Mouse (Mus musculus) inflammation-experienced regulatory T-cells, adult 16 weeks (primary cell): ENCODE results near the gene Pyurf. TPM values are rescaled to one million over a fixed set of nuclear protein-coding genes. Genes with fewer than 3 reads are reported as not detected.

ENCODE experiments used
- polyA plus RNA-seq: library from polyadenylated mRNA; unstranded; fragments of 100-300 nt; shearing (Covaris generic); gene quantifications from one replicate; pipeline ENCODE4 v1.2.1, GENCODE M21; 2017

Pyurf gene
- polyA plus RNA-seq: 8.0 TPM

GRCm38 (mm10) chr6:57691467-57692261, at the start of gene Pyurf:
TSS of gene Pyurf (minus strand) at chr6:57692078.

GRCm38 (mm10) chr6:57702376-57702742, 10.5 kb upstream of the Pyurf start, which contains the start of gene Lancl2:
TSS of gene Lancl2 (plus strand) at chr6:57702540.

Other genes with a start within 250 kb of the Pyurf start
- gene Ppm1k, start 156.6 kb downstream of the Pyurf start, polyA plus RNA-seq: 16.9 TPM
- gene Herc6, start 111.1 kb downstream of the Pyurf start, polyA plus RNA-seq: 37.7 TPM
- gene Lancl2, start 10.5 kb upstream of the Pyurf start, polyA plus RNA-seq: 8.4 TPM
- gene Vopp1, start 133.1 kb upstream of the Pyurf start, polyA plus RNA-seq: 24.1 TPM
- not detected for gene Vmn1r21, start 158.3 kb upstream of the Pyurf start, polyA plus RNA-seq
- gene Vmn1r22, start 215.9 kb upstream of the Pyurf start, polyA plus RNA-seq: not detected
- gene Vmn1r23, start 234.8 kb upstream of the Pyurf start, polyA plus RNA-seq: not detected